8 mouse cellular contexts compared by ENCODE assay signal in the genomic region with DNA sequence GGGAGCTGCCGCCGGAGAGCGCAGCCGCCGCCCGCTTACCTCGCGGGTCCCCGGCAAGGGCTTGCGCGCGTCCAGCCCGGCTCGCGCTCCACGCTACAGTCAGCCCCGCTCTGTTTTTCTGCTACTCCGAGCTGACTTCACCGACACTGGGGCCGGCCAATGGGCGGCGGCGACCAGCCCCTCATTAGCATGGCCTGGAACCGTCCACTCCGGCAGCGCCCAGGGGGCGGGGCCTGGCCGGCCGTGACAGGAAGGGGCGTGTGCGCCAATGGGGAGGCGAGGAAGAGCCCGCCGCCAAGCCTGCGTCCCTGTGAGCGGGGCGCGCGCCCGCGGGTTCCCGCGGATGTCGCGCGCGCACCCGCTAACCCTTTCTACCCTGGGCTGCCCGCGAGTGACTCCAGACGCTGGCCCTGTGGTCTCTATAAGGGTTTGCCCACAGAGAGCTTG. TPM values are rescaled to one million over a fixed set of nuclear protein-coding genes. Genes with fewer than 3 reads are reported as not detected.
A peak's percentile ranks its signal among the peaks of the same experiment; 100 is the strongest.
DNase-seq lines count a peak whose midpoint lies in the region; ATAC-seq and TF ChIP-seq lines count a peak whose summit lies in the region.

Gene Sorbs1 (minus strand): TSS at position 148 of the 447 bp plus-strand sequence.

- under 1% methylated on average over 50 of the region's 51 CpGs for WGBS in heart, embryonic 12.5 days
- WGBS in kidney, postnatal 0 days = under 1% methylated on average over 50 of the region's 51 CpGs
- whole genome bisulfite sequencing in liver, embryonic 11.5 days = under 1% methylated on average over 51 of the region's 51 CpGs
- WGBS in stomach, embryonic 14.5 days = under 1% methylated on average over 51 of the region's 51 CpGs

- peak within 1 kb of the TSS; percentile 96 for H3K27ac ChIP-seq in heart, embryonic 12.5 days (ENCODE audit: poor library complexity, severe bottlenecking)
- H3K27ac ChIP-seq in kidney, postnatal 0 days = peak within 1 kb of the TSS; percentile 75
- peak within 1 kb of the TSS; percentile 84 for H3K27ac ChIP-seq in liver, embryonic 11.5 days (ENCODE audit: low read depth, low read length)
- peak within 1 kb of the TSS; percentile 82 for H3K27ac ChIP-seq in stomach, embryonic 14.5 days (ENCODE audit: low read length)

- H3K36me3 ChIP-seq in heart, embryonic 12.5 days = no peaks in the 10 kb centered on the region
- no peaks in the 10 kb centered on the region for H3K36me3 ChIP-seq in kidney, postnatal 0 days (ENCODE audit: insufficient read depth, low read length)
- no peaks in the 10 kb centered on the region for H3K36me3 ChIP-seq in liver, embryonic 11.5 days (ENCODE audit: control insufficient read depth, insufficient read depth, low read length)
- no peaks in the 10 kb centered on the region for H3K36me3 ChIP-seq in stomach, embryonic 14.5 days (ENCODE audit: control insufficient read depth, insufficient read depth, low read length)

- TF ChIP-seq CTCF in kidney, postnatal 0 days (IDR thresholded peaks at IDR 0.05; ENCODE audit: low read depth) = no peak

- H3K9ac ChIP-seq in heart, embryonic 12.5 days = peak within 1 kb of the TSS; percentile 96
- peak within 1 kb of the TSS; percentile 73 for H3K9ac ChIP-seq in kidney, postnatal 0 days (ENCODE audit: low read depth, low read length)
- H3K9ac ChIP-seq in liver, embryonic 11.5 days (ENCODE audit: low read depth, low read length) = peak within 1 kb of the TSS; percentile 78
- H3K9ac ChIP-seq in stomach, embryonic 14.5 days (replicated peaks; ENCODE audit: low read depth, low read length) = peak within 1 kb of the TSS; percentile 59

- no peaks in the 10 kb centered on the region for H3K9me3 ChIP-seq in heart, embryonic 12.5 days (replicated peaks)
- H3K9me3 ChIP-seq in kidney, postnatal 0 days (replicated peaks; ENCODE audit: low read length) = no peaks in the 10 kb centered on the region
- H3K9me3 ChIP-seq in liver, embryonic 11.5 days (ENCODE audit: control insufficient read depth, low read length) = no peaks in the 10 kb centered on the region
- no peaks in the 10 kb centered on the region for H3K9me3 ChIP-seq in stomach, embryonic 14.5 days (ENCODE audit: control insufficient read depth, low read depth, low read length)

- peak; percentile 97 for DNase-seq in CD4-positive helper T cell, adult 2 months (ENCODE audit: low read depth, low spot score)
- peak; percentile 91 for DNase-seq in brain, embryonic 18.5 days (ENCODE audit: low read depth, low spot score)
- DNase-seq in kidney, postnatal 0 days (ENCODE audit: low spot score) = peak; percentile 98
- peak; percentile 94 for DNase-seq in liver, embryonic 11.5 days (ENCODE audit: low spot score)
- DNase-seq in naive thymus-derived CD4-positive, alpha-beta T cell, adult 2 months (ENCODE audit: low read depth) = peak; percentile 96

- peak; percentile 91 for ATAC-seq in erythroid progenitor cell, adult 5-6 weeks (replicated peaks; ENCODE audit: low FRiP score, poor library complexity, severe bottlenecking)
- ATAC-seq in heart, embryonic 12.5 days (ENCODE audit: insufficient number of reproducible peaks, low FRiP score) = peak; percentile 98
- peak; percentile 99 for ATAC-seq in kidney, postnatal 0 days (replicated peaks; ENCODE audit: low FRiP score, low read depth)
- ATAC-seq in liver, embryonic 11.5 days (replicated peaks; ENCODE audit: low FRiP score) = peak; percentile 97
- peak; percentile 99 for ATAC-seq in stomach, embryonic 14.5 days (ENCODE audit: insufficient number of reproducible peaks, insufficient read depth, low FRiP score, low read depth)

- peak within 1 kb of the TSS; percentile 96 for H3K4me3 ChIP-seq in heart, embryonic 12.5 days
- H3K4me3 ChIP-seq in kidney, postnatal 0 days (replicated peaks; ENCODE audit: low read depth, low read length) = peak within 1 kb of the TSS; percentile 83
- peak within 1 kb of the TSS; percentile 77 for H3K4me3 ChIP-seq in liver, embryonic 11.5 days (ENCODE audit: low read depth, low read length)
- peak within 1 kb of the TSS; percentile 68 for H3K4me3 ChIP-seq in stomach, embryonic 14.5 days (ENCODE audit: low read depth, low read length)

- no peaks in the 10 kb centered on the region for H3K27me3 ChIP-seq in heart, embryonic 12.5 days (replicated peaks)
- H3K27me3 ChIP-seq in kidney, postnatal 0 days (ENCODE audit: insufficient read depth, low read length) = no peaks in the 10 kb centered on the region
- H3K27me3 ChIP-seq in liver, embryonic 11.5 days (replicated peaks; ENCODE audit: control insufficient read depth, insufficient read depth, low read length) = no peaks in the 10 kb centered on the region
- no peaks in the 10 kb centered on the region for H3K27me3 ChIP-seq in stomach, embryonic 14.5 days (ENCODE audit: control insufficient read depth, insufficient read depth, low read length)

- H3K4me2 ChIP-seq in heart, embryonic 12.5 days = peak within 1 kb of the TSS; percentile 89
- H3K4me2 ChIP-seq in kidney, postnatal 0 days (ENCODE audit: low read length) = peak within 1 kb of the TSS; percentile 62
- peak within 1 kb of the TSS; percentile 71 for H3K4me2 ChIP-seq in liver, embryonic 11.5 days
- H3K4me2 ChIP-seq in stomach, embryonic 14.5 days (replicated peaks; ENCODE audit: low read depth, low read length) = peak within 1 kb of the TSS; percentile 61

- peaks cover 32% of the 10 kb centered on the region for H3K4me1 ChIP-seq in heart, embryonic 12.5 days (replicated peaks)
- H3K4me1 ChIP-seq in kidney, postnatal 0 days (replicated peaks; ENCODE audit: insufficient read depth, low read length) = peaks cover 9% of the 10 kb centered on the region
- H3K4me1 ChIP-seq in liver, embryonic 11.5 days (replicated peaks; ENCODE audit: control insufficient read depth, insufficient read depth, low read length) = peaks cover 29% of the 10 kb centered on the region
- H3K4me1 ChIP-seq in stomach, embryonic 14.5 days (ENCODE audit: control insufficient read depth, insufficient read depth, low read length) = 0 out of 2 replicates have a peak, but pooled peaks cover 5% of the 10 kb centered on the region

RNA-seq across cellular contexts. Expression of gene Sorbs1, which starts in this region (rescaled TPM):
- 87.9 and 106 TPM in 2 replicates for total RNA-seq in erythroid progenitor cell, adult 5-6 weeks (2015; ENCODE audit: low replicate concordance)
- total RNA-seq in erythroid progenitor cell, adult 5-6 weeks (2017; ENCODE audit: low replicate concordance) = 163 and 167 TPM in 2 replicates
- polyA plus RNA-seq in heart, embryonic 12.5 days (2016; fragmentation: Nextera tagmentation; extraction: Ambion mirVana) = 86.6 and 89.3 TPM in 2 replicates
- polyA plus RNA-seq in kidney, postnatal 0 days (2015; fragmentation: Nextera tagmentation; extraction: Ambion mirVana) = 46.5 and 49.9 TPM in 2 replicates
- polyA plus RNA-seq in liver, embryonic 11.5 days (2014; fragmentation: Nextera tagmentation; extraction: Ambion mirVana) = 41.9 and 45.0 TPM in 2 replicates
- 84.0 and 89.5 TPM in 2 replicates for polyA plus RNA-seq in stomach, embryonic 14.5 days (2014; fragmentation: Nextera tagmentation; extraction: Ambion mirVana)

Comparison
In these comparisons a context has a peak if more than half of its experiments do, and no peak if none do; other contexts are left out.
1. Peak in every context shown above with its lines: DNase-seq, ATAC-seq, H3K4me3 ChIP-seq and H3K27ac ChIP-seq.